Mouse (Mus musculus) kidney, postnatal 25 days (tissue): ENCODE results near the gene Ccr10.
A peak's percentile ranks its signal among the peaks of the same experiment; 100 is the strongest.
"Not testable (repeated sequence)": the region's sequence is repeated elsewhere in the genome, so short reads cannot be mapped to it uniquely, and the experiment has no call there.

Experiments used
- DNase-seq, 2 experiments: peaks; one replicate each; pipeline ENCODE4 v3.0.0; 2021; ENCODE audit warnings: mixed read lengths in 2 of 2

Gene Ccr10

DNA sequence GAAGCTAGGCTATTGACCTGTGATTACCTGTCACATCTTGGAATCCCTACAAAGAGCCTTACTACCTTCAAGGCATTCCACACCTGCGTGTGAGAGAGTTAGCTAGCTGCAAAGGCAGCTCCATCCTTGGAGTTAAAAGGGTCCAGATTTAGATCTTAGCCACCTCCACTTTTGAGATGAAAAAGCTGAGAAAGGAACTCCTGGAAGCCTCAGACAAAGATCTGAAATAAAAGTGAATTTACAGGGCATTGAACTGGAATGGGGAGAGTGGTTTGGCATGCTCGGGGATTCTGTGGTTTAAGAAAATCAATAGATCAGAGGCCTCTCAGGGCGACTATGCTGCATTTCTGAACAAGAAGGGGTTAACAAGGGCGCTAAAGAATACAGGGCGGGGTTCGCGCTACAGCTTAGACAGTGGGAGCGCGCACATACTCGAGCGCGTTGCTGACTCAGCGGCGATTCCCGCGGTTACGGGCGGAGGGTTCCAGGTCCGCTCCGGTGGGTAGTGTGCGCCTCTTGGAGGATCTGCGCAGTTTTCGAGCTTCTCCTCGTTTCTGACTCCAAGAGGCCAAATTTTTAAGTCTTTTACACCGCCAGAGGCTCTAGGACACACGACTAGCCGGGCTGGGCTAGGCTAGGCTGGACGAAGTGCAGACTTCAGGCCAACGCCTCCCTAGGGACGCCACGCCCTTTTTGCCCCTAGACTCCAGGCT is 3.4 kb downstream of the Ccr10 start:
- peak; percentile 76 to 89 for DNase-seq

- peak; percentile 97 to 99 for DNase-seq
These were observed 4.2 kb downstream of the Ccr10 start, which contains the start of gene Plekhh3 for GRCm38 (mm10) chr11:101170811-101171610. Gene Plekhh3 (minus strand): TSS chr11:101171351.

DNA sequence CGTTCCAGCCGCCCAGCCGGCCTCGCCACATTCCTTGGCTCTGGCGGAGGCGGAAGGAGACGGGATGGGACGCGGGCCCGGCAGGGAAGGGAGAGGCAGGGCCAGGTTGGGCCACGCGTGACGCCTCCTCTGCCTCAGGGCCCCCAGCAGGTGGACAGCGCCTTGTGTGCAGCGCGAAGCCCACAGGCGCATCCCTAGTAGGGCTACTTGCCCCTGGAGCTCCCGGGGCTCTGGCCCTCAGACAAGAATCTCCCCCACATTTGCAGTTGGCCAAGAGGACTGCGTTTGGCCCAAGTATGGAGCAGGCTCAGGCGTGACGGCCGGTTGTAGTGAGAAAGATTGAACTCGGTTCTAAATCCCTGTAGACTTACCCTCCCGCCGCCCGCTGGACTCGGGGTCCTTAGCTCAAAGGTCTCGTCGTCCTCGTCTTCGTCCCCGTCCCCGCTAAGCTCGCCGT is 4.9 kb downstream of the Ccr10 start, which contains the start of gene Cntnap1:
Cntnap1 (plus strand) TSS at position 170 of the 457 bp plus-strand sequence.
- DNase-seq, result peak; percentile 62 to 86

GRCm38 (mm10) chr11:101169301-101170107 is 5.7 kb downstream of the Ccr10 start:
- DNase-seq, result peak in 1 of 2 experiments; percentile 35

- DNase-seq, result peak; percentile 69 to 77
These were observed 6.8 kb downstream of the Ccr10 start for GRCm38 (mm10) chr11:101168301-101168980.

DNA sequence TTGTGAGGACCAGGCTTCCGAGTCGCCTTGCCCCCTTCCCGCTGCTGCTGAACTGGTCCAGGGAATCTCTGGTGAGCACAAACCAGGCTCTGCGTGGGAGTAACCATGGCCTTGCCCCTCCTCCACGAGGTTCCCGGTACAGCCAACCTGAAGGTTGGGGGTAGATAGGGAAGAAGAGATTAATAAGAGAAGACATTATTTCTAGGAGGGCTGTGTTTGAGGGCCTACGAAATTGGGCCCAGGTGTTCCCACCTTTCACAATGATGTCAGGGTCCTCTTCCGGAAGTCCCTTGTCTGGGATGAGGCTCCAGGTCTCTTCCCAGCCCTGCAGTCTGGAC is 7.3 kb downstream of the Ccr10 start:
- DNase-seq, result no peak

DNA sequence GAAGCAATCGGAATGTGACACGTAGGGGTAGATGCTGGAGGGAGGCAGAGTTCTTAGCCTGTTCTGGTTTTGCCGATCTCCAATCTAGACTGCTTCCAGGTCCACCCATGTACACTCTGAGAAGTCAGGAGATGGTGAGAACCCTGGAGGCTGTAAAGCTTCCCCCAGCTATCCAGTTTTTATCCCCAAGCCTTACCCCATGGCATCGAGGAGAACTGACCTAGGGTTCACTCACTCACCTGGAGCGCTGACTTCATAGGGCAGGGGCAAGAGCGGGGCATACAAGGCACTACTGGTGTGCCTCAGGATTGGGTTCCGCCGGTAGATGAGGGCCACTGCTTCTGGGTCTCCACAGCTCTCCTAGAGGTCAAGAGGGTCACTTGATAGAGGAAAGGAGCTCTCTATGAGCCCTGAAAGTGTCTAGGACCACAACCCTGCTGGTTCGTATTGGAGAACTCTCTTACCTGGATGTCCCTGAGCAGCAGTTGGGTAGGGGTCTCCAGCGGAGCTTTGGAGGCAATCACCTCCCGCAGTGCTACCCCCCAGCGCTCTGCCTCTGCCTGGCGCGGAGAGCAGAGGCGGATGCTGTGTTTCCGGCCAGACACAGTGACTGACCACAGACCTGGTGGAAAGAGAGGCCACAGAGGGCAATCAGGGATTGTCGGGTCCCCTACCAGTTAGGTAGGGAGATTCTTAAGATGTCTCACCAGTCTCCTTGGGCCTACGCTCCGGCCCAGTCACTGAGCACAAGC is 7.9 kb downstream of the Ccr10 start:
- peak in 1 of 2 experiments; percentile 39 for DNase-seq

GRCm38 (mm10) chr11:101166357-101166756 is 8.9 kb downstream of the Ccr10 start:
- DNase-seq, result no peak

GRCm38 (mm10) chr11:101164677-101165580 is 10.3 kb downstream of the Ccr10 start:
- no peak for DNase-seq

- DNase-seq, result no peak
These were observed 10.9 kb downstream of the Ccr10 start for GRCm38 (mm10) chr11:101164351-101164665.

DNA sequence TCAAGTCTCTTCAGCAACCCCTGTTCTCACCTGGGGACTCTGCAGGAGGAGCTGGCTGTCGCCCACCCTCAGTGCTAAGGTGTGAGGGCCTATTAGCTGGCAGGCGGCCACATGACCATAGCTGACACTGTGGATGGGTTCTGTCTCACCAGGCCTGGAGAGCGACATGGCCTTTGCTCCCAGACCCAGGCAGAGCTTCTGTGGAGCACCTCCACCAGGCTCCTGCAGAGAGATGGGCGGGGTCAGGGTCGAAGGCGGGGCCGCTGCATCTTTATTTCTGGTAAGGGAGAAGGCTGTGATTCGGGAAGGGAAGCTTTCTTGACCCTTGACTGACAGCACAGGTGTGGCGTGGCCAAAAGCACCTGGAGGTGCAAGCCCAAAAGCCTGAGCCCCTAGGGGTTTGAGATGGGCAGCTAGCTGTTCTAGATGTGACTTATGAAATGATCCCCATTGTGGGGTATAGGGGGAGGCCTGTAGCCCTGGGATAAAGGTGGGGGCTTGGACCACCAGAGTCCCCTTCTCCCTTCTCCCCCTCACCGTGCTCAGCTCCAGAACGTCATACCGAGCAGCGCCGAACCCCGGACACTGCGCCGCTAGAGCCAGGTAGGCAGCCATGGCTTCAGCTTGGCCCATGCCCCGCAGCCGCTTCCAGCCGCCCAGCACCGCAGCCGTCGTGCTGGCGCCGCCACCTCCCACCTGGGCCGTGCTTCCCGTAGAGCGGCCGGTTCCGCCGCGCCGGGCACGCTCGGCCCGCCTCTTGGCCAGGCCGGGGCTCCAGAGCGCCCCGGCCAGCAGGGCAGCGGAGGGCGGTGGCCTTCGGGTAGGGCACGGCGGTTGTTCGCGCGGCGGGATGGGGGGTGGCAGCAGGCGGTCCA is 11.5 kb downstream of the Ccr10 start:
- peak; percentile 71 to 88 for DNase-seq

- DNase-seq, result peak; percentile 60 to 91
These were observed 12.5 kb downstream of the Ccr10 start for GRCm38 (mm10) chr11:101162772-101163171.

- no peak for DNase-seq
These were observed 12.9 kb downstream of the Ccr10 start for GRCm38 (mm10) chr11:101162301-101162700.

- DNase-seq, result no peak
These were observed 13.7 kb downstream of the Ccr10 start for GRCm38 (mm10) chr11:101161551-101161950.

- not testable (repeated sequence) for DNase-seq
These were observed 14.2 kb downstream of the Ccr10 start for GRCm38 (mm10) chr11:101160981-101161505.

GRCm38 (mm10) chr11:101160151-101160550 is 15.1 kb downstream of the Ccr10 start:
- not testable (repeated sequence) for DNase-seq

DNA sequence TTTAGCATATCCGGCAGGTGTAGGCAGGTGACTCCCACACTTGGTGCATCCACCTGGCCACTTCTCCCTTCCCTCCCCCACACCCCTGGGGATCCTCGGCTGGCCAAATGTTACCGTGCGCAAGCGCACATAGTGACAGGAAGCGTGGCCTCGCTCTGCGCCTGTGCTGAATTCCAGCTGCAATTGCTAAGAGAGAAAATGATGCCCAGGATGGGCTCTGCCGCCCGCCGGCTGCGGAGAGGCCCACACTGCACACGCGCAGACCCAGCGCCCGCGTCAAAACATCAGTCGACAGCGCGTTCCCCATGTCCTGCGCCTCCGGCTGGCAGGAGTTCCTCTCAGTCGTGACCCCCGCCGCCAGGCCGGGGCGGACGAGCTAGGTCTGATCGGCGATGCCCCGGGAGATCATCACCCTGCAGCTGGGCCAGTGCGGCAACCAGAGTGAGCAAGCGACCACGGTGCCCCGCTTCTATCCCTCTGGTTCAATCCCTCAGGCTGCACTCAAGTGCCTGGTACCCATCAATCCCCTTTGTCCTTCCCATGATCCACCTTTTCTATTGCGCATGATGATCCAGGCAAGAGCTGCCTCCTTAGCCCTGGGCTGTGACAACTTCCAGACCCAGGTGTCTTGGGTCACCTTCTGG is 19.4 kb downstream of the Ccr10 start, which contains the start of gene Tubg2:
Tubg2 (plus strand) TSS at position 180 of the 644 bp plus-strand sequence.
- peak; percentile 64 to 76 for DNase-seq

DNA sequence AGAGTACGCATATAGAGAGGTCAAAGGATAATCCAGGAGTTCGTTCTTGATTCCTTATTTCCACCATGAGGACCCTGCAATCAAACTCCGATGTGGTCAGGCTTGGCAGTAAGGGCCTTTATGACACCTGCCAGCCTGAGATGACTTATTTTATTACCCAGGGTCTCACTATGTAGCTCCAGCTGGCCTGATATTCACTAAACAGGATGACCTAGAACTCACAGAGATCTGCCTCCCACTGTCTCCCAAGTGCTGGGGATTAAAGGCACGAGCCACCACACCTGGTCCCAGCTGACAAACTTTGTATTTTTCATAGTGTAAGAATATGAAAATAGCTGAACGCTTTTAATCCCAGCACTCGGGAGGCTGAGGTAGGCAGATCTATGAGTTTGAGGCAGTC is 20.1 kb downstream of the Ccr10 start:
- DNase-seq, result no peak

GRCm38 (mm10) chr11:101154648-101155047 is 20.6 kb downstream of the Ccr10 start:
- no peak for DNase-seq
